Mouse (Mus musculus) heart, postnatal 0 days (tissue): Measurements from ENCODE around the gene Chaf1a. TPM values are rescaled to one million over a fixed set of nuclear protein-coding genes. Genes with fewer than 3 reads are reported as not detected.
"Not testable (repeated sequence)": the region's sequence is repeated elsewhere in the genome, so short reads cannot be mapped to it uniquely, and the experiment has no call there.

ENCODE experiments used
- ATAC-seq: fragments of 200-750 bp; cut with Nextera tagmentation; 2 replicates; pipeline ENCODE4 v1.8.0; 2017; ENCODE audit warnings: low read depth, moderate number of reproducible peaks, moderate library complexity; ENCODE audit not compliant: insufficient read depth
- DNase-seq: peaks from one replicate; pipeline ENCODE4 v3.0.0-alpha.2; 2016; ENCODE audit warnings: low spot score
- H3K27ac ChIP-seq: fragments of 300-500 bp; sonication (generic); 2 replicates; pipeline ENCODE4 v1.5.1; 2014; ENCODE audit warnings: low read depth, mild to moderate bottlenecking
- H3K27me3 ChIP-seq: fragments of 300-500 bp; sonication (generic); 2 replicates; pipeline ENCODE4 v1.6.1; 2014; ENCODE audit warnings: low read length, mixed read lengths; ENCODE audit not compliant: control insufficient read depth, insufficient read depth
- H3K36me3 ChIP-seq: fragments of 300-500 bp; sonication (generic); replicated peaks from 2 replicates; pipeline ENCODE4 v1.6.1; 2014; ENCODE audit warnings: low read length, mixed read lengths; ENCODE audit not compliant: control insufficient read depth, insufficient read depth
- H3K4me1 ChIP-seq: fragments of 300-500 bp; sonication (generic); 2 replicates; pipeline ENCODE4 v1.6.1; 2014; ENCODE audit warnings: antibody characterized with exemption; ENCODE audit not compliant: control insufficient read depth, insufficient read depth
- H3K4me2 ChIP-seq: fragments of 300-500 bp; sonication (generic); 2 replicates; pipeline ENCODE4 v1.6.1; 2014; ENCODE audit warnings: low read depth, mild to moderate bottlenecking, low read length, moderate library complexity
- H3K4me3 ChIP-seq: fragments of 300-500 bp; sonication (generic); 2 replicates; pipeline ENCODE4 v1.5.1; 2014; ENCODE audit warnings: low read depth, low read length
- H3K9ac ChIP-seq: fragments of 300-500 bp; sonication (generic); replicated peaks from 2 replicates; pipeline ENCODE4 v1.6.1; 2014; ENCODE audit warnings: low read depth, low read length, mixed read lengths
- H3K9me3 ChIP-seq: fragments of 300-500 bp; sonication (generic); replicated peaks from 2 replicates; pipeline ENCODE4 v1.6.1; 2016; ENCODE audit warnings: low read length; ENCODE audit not compliant: control insufficient read depth
- CTCF ChIP-seq: IDR thresholded peaks from 2 replicates; pipeline ENCODE4 v1.5.1; 2016; ENCODE audit warnings: antibody characterized with exemption, control low read depth, low read depth
- EP300 ChIP-seq: IDR thresholded peaks from 2 replicates; pipeline ENCODE4 v1.6.1; 2016; ENCODE audit warnings: antibody characterized with exemption, low read depth
- WGBS: fragments of 180-500 bp; shearing (Covaris S2); extraction: QIAGEN DNeasy Blood & Tissue Kit; methylation state at CpG from one replicate; pipeline ENCODE4 v1.1.7; 2014; 5-methylcytosine and 5-hydroxymethylcytosine counted together
- polyA plus RNA-seq: library from polyadenylated mRNA; unstranded; fragments of >200 nt; fragmentation: Nextera tagmentation; extraction: Ambion mirVana; gene quantifications from 2 replicates; pipeline ENCODE4 v1.2.1, GENCODE M21; 2015
- total RNA-seq: library from RNA; depleted of rRNA; stranded (reverse); fragments of >200 nt; gene quantifications from 2 replicates; pipeline ENCODE4 v1.2.3, GENCODE M21; 2014; ENCODE audit warnings: low replicate concordance

Gene Chaf1a
- total and polyA plus RNA-seq, 2 experiments from 2014 or later = 2.8 to 2.9 TPM

DNA sequence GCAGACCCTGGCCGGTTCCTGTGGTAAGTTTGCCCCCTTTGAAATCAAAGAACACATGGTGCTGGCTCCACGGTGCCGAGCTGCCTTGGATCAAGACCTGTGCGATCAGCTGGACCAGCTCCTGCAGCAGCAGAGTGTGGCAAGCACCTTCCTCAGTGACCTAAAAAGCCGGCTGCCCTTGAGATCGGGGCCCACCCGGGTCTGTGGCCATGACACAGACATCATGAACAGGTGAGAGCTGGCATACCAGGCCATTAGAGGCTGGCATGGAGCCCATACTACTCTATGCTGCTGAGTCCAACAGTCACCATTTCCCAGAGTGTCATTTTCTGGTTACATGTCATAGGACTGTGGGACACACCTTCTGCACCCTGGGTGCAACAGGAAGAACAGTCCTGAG lies 21.8 kb downstream of the Chaf1a start:
- TF ChIP-seq EP300 = no peak
- Histone ChIP-seq H3K4me1 (no peaks in the 10 kb centered on the region), H3K27me3 (no peaks in the 10 kb centered on the region), H3K4me3 (no peak overlapping the region), H3K27ac (no peak overlapping the region), H3K4me2 (no peak overlapping the region), H3K36me3 (peaks cover 80% of the 10 kb centered on the region), H3K9ac (no peak overlapping the region), H3K9me3 (no peaks in the 10 kb centered on the region)
- no peak for ATAC-seq
- no peak for DNase-seq
- 89% methylated on average over 7 of the region's 7 CpGs for WGBS

DNA sequence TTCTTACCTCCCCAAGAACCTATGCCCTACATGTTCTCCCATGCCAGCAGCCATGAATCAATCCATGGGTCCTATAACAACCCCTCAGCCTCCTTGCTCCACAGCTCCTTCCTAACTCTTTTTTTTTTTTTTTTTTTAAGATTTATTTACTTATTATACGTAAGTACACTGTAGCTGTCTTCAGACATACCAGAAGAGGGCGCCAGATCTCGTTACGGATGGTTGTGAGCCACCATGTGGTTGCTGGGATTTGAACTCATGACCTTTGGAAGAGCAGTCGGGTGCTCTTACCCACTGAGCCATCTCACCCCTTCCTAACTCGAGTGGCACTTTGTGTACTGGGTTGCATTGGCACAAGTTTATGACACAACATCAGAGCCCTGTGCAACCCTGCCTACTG lies 25.5 kb downstream of the Chaf1a start:
- not testable (repeated sequence) for H3K27me3 ChIP-seq, DNase-seq, H3K9ac ChIP-seq, ATAC-seq, H3K4me3 ChIP-seq, H3K27ac ChIP-seq, H3K4me1 ChIP-seq, H3K4me2 ChIP-seq, H3K9me3 ChIP-seq
- H3K36me3 ChIP-seq = peaks cover 92% of the 10 kb centered on the region
- WGBS = 83% methylated on average over 6 of the region's 6 CpGs

GRCm38 (mm10) chr17:56066451-56066850 lies 26.2 kb downstream of the Chaf1a start:
- peaks cover 93% of the 10 kb centered on the region for H3K36me3 ChIP-seq

GRCm38 (mm10) chr17:56069066-56069465 lies 28.8 kb downstream of the Chaf1a start:
- no peak overlapping the region for H3K4me3 ChIP-seq
- DNase-seq (no peak), ATAC-seq (no peak)
- H3K27ac ChIP-seq = no peak overlapping the region
- no peaks in the 10 kb centered on the region for H3K9me3 ChIP-seq
- peaks cover 91% of the 10 kb centered on the region for H3K36me3 ChIP-seq
- no peak overlapping the region for H3K9ac ChIP-seq
- H3K27me3 ChIP-seq = no peaks in the 10 kb centered on the region
- 0 out of 2 replicates have a peak, but pooled peaks cover 2% of the 10 kb centered on the region for H3K4me1 ChIP-seq
- TF ChIP-seq CTCF = no peak
- TF ChIP-seq EP300 = no peak
- no peak overlapping the region for H3K4me2 ChIP-seq
- WGBS = 94% methylated on average over 14 of the region's 14 CpGs

More at GRCm38 (mm10) chr17:56066451-56066850, 26.2 kb downstream of the Chaf1a start:
- no peaks in the 10 kb centered on the region for H3K27me3 ChIP-seq
- TF ChIP-seq EP300 (no peak), CTCF (no peak)
- H3K4me1 ChIP-seq = no peaks in the 10 kb centered on the region
- no peaks in the 10 kb centered on the region for H3K9me3 ChIP-seq
- no peak overlapping the region for H3K4me2 ChIP-seq
- no peak for DNase-seq
- H3K9ac ChIP-seq = no peak overlapping the region
- H3K27ac ChIP-seq = no peak overlapping the region
- no peak overlapping the region for H3K4me3 ChIP-seq
- ATAC-seq = no peak

DNA sequence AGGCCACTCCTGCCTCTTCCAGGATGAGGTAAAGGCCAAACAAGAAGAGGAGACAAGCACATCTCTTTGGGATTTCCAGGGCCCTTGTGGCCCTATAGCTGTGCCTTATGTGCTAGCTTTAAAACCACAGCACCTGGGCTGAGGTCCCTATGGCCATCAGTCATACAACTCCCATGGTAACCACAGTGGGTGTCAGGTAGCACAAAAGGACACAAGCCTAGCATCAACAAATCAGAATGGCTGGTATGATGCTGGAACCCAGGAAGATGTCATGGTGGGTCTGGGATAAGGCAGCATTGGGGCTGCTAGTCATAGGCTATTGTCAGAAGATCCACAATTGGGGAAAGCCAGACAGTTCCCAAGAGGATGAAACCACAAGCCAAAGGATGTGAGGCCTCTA lies 30.9 kb downstream of the Chaf1a start:
- H3K9me3 ChIP-seq = no peaks in the 10 kb centered on the region
- H3K9ac ChIP-seq = no peak overlapping the region
- H3K4me2 ChIP-seq = no peak overlapping the region
- H3K27ac ChIP-seq = no peak overlapping the region
- H3K4me1 ChIP-seq = peaks cover 5% of the 10 kb centered on the region; the same call in 1 of the 2 replicates
- ATAC-seq (no peak), DNase-seq (no peak)
- H3K27me3 ChIP-seq = no peaks in the 10 kb centered on the region
- H3K36me3 ChIP-seq = peaks cover 73% of the 10 kb centered on the region
- no peak overlapping the region for H3K4me3 ChIP-seq
- TF ChIP-seq CTCF (no peak), EP300 (no peak)

DNA sequence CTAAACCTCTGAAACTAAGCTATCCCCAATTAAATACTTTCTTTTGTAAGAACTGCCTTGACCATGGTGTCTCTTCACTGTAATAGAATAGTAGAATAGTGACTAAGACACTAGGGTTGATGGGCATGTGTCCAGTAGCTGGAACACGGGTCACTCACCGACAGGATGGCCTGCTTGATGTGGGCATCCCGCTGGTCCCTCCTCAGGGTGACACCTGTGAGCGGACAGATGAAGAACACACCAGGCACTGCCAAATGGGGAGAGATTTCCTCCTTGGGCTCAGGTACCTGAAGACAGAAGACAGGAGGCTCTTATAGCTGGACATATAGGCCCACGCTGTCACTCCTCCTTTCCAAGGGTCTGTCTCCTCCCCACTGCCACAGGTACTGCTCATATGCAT lies 32.0 kb downstream of the Chaf1a start:
- no peak overlapping the region for H3K4me3 ChIP-seq
- no peaks in the 10 kb centered on the region for H3K27me3 ChIP-seq
- TF ChIP-seq EP300 (no peak), CTCF (no peak)
- H3K4me1 ChIP-seq = peaks cover 5% of the 10 kb centered on the region; the same call in 1 of the 2 replicates
- ATAC-seq (no peak), DNase-seq (no peak)
- peaks cover 63% of the 10 kb centered on the region for H3K36me3 ChIP-seq
- no peaks in the 10 kb centered on the region for H3K9me3 ChIP-seq
- no peak overlapping the region for H3K27ac ChIP-seq
- no peak overlapping the region for H3K4me2 ChIP-seq
- 83% methylated on average over 5 of the region's 5 CpGs for WGBS
- no peak overlapping the region for H3K9ac ChIP-seq
